Mouse (Mus musculus) forelimb bud, embryonic 11.5 days (tissue): ENCODE measurements around the gene Ryr3.

Source experiments
- DNase-seq: peaks from one replicate; pipeline ENCODE4 v3.0.0-alpha.2; 2012; ENCODE audit warnings: low read depth, low spot score

Ryr3 gene

DNA sequence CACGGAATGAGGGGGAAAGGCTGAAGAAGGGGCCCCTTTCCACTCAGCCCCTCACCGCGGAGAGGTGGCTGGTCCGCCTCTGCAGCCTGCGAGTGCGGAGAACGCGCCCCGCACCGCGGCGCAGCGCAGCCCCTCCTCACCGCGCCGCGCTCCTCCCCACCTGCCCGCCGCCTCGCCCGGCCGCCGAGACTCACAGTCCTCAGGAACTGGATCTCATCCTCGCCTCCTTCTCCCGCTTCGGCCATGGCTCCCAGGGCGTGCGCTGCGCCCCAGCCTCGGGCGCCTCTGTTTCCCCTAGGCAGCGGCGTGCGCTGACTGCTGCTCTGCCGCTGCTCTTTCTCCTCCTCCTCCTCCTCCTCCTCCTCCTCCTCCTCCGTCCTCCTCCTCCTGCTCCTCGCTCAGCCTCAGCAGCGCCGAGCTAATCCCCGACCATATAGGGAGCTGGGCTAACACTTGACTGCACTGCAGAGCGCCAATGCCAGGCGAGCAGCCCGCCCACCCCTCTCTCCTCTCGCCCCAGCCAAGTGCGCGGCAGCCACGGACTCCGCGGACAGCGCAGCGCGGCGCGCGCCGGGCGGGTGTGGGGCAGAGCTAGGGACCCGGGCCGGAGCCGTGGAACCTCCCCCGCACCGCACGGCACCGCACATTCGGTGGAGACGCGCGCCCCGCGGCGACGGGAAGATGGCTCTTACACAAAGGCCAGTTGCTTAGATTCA is at the start of gene Ryr3:
TSS of gene Ryr3 (minus strand) at position 351 of the 716 bp plus-strand sequence.
- peak; percentile 41 for DNase-seq

GRCm38 (mm10) chr2:113238871-113239270 is 22.0 kb upstream of the Ryr3 start:
- no peak for DNase-seq

GRCm38 (mm10) chr2:113236993-113237392 is 20.1 kb upstream of the Ryr3 start:
- no peak for DNase-seq

GRCm38 (mm10) chr2:113234559-113234958 is 17.7 kb upstream of the Ryr3 start:
- DNase-seq, result peak; percentile 70

- no peak for DNase-seq
Observed at GRCm38 (mm10) chr2:113233356-113233755, 16.5 kb upstream of the Ryr3 start.

- DNase-seq, result no peak
Observed at GRCm38 (mm10) chr2:113216105-113216745, 671 bp downstream of the Ryr3 start.

DNA sequence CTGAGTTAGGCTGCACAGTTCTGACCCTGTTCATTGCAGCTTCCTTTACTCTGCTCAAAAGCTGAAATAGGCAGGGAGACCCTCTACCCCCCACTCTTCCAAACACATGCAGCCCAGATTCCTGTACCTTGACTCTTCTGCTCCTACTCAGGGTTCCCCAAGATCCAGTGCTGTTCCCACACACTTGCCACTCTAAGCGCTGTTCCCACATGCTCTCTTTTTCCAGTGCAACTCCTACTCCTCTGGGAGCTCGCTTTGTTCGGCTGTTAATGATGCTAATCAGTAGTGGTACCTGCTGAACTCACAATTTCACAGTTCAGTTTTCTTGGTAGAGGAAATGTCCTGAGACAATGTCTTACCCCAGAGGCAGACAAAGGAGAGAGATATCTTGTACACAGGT is 6.9 kb downstream of the Ryr3 start:
- no peak for DNase-seq

- no peak for DNase-seq
Observed at GRCm38 (mm10) chr2:113209263-113209662, 7.6 kb downstream of the Ryr3 start.

DNA sequence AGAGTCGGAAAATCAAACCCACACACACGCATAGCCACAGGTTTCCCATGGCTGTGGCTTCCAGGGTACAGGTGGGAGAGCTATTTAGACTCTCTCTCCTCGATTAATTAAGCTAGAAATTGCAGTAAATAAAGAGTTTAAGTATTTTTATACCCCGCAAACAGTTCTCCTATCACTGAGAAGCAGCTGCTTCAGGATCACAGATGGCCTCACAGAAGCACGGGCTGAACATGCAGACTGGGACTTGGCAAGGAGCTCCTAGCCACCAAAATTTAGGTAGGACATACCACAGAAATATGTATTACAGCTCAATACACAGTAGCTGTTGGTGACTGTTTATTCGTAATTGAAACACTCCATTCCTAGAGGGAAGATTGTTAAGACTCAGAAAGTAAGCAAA is 14.0 kb downstream of the Ryr3 start:
- no peak for DNase-seq

DNA sequence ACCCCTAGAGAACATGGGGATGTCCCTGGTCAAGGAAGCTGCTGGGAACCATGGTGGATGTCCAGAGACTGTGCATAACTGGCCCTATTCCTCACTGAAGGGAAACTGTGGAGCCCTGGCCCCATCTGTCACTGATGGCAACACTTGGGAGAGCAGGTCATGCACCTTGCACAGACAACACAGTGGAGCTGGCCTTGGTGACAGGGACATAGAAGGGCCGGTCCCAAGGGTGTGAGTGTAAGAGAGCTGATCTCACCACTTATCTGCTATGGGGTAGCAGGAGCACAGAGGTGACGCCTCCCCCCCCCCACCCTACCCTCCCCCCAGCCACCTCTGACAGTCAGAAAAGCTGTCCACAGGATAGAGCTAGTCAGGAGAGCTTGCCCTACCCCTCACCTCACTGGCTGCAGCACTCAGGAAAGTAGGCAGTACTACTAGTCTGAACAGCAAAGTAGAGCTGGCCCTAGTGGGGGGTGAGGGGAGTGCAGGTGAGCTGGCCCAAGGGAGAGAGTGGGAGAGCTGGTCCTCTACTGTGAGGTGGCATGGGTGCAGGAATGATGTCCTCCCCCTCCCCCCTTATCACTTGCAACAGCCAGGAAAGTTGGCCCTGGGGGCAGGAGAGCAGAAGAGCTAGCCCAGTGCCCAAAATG is 17.7 kb downstream of the Ryr3 start:
- DNase-seq, result no peak

DNA sequence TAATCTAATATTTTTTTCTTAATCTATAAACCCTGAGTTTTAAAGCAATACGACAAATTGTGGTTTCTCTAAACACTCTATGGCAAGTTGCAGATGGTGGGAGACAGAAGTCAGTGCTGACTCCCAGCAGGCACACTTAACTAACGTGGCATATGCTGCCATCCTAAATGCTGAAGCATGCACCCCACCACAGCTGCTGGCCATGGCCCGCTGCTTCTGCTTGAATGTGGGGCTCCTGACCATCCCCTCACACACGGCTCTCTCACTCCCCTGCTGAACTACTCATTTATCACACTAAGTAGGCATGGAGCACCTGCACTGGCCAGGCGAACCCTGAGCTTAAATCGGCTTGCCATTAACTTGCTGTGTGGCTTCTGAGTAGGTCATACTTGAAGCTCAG is 29.7 kb downstream of the Ryr3 start:
- DNase-seq, result no peak

DNA sequence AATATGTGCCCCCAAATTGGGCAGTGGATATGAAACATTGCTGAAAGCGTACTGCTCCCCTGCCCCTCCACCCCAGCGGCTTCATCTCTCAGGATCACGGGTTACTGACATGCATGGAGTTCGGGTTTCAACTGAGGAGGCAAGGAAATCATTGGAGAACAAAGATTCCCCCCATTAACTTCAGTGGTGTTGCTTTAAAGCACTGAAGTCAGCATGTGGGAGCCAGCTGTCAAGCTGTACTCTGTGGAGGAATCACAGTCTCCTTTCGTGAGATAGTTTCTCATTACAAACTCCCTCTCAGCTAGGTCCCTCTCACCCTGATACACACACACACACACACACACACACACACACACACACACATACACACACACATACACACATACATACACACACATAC is 35.2 kb downstream of the Ryr3 start:
- peak; percentile 44 for DNase-seq

DNA sequence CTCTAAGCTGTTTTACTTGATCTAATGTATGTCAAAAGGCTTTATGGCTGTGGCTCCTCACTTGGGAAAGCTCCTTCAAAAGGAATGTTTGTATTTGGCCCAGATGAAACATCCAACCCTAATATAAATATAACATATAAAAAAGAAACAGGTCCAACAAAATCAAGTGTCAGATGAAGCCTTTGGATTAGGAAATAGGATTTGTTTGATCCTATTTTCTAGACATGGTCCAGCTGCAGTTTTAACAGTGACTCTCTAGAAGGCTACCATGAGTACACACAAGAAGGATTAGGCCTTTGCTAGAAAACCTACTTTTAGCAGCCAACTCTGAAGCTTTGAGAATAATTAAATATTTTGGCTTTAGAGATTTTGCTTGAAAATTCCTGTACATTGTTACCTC is 38.8 kb downstream of the Ryr3 start:
- DNase-seq, result no peak

GRCm38 (mm10) chr2:113176337-113176736 is 40.6 kb downstream of the Ryr3 start:
- no peak for DNase-seq

DNA sequence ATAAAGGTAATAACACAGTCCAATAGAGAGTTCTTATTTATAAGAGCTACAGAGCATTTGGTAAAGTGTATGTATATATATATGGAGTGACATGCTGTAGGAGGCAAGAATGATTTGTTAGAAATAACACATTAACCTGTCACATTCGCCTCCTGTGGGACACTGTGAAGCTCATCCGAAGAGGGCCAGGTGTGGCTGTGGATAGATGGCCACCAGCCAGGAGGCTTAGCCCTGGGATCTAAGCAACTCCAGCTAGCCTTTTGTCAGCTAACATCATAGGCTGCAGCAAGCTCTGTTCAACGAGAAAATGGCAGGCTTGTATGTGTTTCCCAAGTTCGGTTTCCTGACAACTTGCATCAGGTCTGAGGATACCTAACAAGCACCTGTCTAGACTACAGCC is 48.8 kb downstream of the Ryr3 start:
- no peak for DNase-seq

DNA sequence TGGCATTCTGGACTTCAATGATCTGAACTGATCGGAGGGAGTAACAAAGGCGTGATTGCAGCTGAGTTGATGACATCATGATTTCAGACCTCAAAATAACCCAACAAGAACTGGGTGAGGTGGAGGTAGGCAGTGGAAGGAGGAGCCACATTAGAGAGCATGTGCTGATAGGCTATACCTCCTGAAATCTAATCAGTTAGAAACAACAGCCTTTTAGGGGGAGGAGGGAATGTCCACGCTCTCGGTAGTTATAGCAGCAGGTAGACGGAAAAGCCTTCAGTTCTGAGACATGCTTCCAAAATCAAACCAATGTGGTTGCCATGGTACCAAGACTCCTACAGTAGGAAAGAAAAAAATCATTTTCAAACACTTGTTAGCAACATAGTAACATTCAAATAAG is 55.4 kb downstream of the Ryr3 start:
- DNase-seq, result no peak

- DNase-seq, result no peak
Observed at GRCm38 (mm10) chr2:113137766-113138165, 79.1 kb downstream of the Ryr3 start.

GRCm38 (mm10) chr2:113123476-113123875 is 93.4 kb downstream of the Ryr3 start:
- DNase-seq, result no peak

GRCm38 (mm10) chr2:113119080-113119479 is 97.8 kb downstream of the Ryr3 start:
- DNase-seq, result no peak

GRCm38 (mm10) chr2:113116788-113117187 is 100.1 kb downstream of the Ryr3 start:
- DNase-seq, result no peak

DNA sequence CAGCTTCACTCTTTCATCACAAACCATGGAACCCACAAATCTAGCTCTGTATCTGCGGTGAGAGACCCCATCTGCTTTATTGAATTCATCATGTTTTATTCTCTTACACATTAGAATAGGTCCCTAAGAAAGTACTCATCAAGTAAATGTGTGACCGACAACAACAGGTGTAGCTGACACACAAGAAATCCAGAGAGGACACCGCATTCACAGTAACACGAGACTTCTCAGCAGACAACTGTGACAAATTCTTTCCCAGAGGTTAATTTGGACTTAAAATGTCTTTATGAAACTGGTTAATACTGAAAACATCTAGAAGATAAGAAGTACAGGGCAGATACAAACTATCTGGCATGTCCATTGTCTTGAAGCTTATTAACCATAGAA is 101.0 kb downstream of the Ryr3 start:
- no peak for DNase-seq

- DNase-seq, result no peak
Observed at GRCm38 (mm10) chr2:113115248-113115896, 101.5 kb downstream of the Ryr3 start.
